Mouse (Mus musculus) ZHBTc4 (cell line): Measurements from ENCODE around the gene Msh4.

Experiments
- DNase-seq: peaks from one replicate; pipeline ENCODE4 v3.0.0-alpha.2; 2011; ENCODE audit warnings: low read depth, low spot score

The Msh4 gene

DNA sequence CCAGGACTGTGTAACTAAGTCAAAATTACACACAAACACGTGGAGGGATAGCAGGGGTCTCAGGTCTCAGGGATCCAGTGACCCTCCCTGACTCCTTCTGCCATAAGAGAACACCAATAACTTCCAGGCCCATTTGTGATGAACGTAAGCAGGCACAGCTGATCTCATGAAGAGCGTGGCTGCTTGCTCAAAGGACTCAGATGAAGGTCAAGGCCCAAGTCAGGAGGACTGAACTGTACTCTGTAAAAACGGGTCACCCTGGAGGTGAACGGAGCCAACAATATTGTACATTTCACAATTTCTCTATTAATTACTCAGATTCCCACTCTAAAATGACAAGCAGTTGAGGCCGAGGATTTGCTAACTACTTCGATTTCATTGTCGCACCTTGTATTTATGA lies 91.9 kb downstream of the Msh4 start:
- DNase-seq = no peak

DNA sequence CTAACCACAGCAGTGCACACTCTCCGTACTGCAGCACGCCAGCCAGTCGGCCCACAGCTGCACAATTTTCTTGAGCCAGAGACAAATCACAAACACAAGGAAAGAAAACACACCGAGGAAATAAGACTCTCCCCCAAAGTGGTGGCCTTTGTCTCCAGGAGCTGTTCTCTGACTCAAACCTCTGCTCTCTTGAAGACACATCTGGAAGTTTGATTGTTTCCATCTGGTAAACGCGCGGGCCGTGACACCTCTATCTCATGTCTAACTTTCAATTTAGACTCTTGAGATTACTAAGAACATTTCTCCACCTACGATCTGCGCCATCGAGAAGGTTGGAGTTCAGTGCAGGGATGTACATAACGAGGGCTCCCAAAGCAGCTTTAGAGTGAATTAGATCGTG lies 97.5 kb downstream of the Msh4 start:
- DNase-seq = no peak

GRCm38 (mm10) chr3:153807444-153808149 lies 98.3 kb downstream of the Msh4 start:
- DNase-seq = no peak
